Mouse (Mus musculus): ENCODE data around the gene Arhgef15. TPM values are rescaled to one million over a fixed set of nuclear protein-coding genes. Genes with fewer than 3 reads are reported as not detected.

Gene Arhgef15
- polyA plus RNA-seq, 1 experiment, result not detected

GRCm38 (mm10) chr11:68933885-68934507 is 23.3 kb downstream of the Arhgef15 start:
- peaks cover under 1% of the 10 kb centered on the region for H3K4me1 ChIP-seq (ENCODE audit: control insufficient read depth, insufficient read depth, low read length)
- no peak overlapping the region for H3K27ac ChIP-seq (ENCODE audit: insufficient read depth, low read depth, low read length)
- TF ChIP-seq POLR2A (IDR thresholded peaks at IDR 0.05; ENCODE audit: borderline replicate concordance, low read depth, low read length) (no peak), CTCF (IDR thresholded peaks at IDR 0.05; ENCODE audit: low read depth, low read length) (no peak)
- H3K4me3 ChIP-seq (ENCODE audit: insufficient read depth, low read length), result no peak overlapping the region

- TF ChIP-seq CTCF (IDR thresholded peaks at IDR 0.05; ENCODE audit: low read depth, low read length) (no peak), POLR2A (IDR thresholded peaks at IDR 0.05; ENCODE audit: borderline replicate concordance, low read depth, low read length) (no peak)
- Histone ChIP-seq H3K4me1 (ENCODE audit: control insufficient read depth, insufficient read depth, low read length) (0 out of 2 replicates have a peak, but pooled peaks cover 3% of the 10 kb centered on the region), H3K4me3 (ENCODE audit: insufficient read depth, low read length) (no peak overlapping the region), H3K27ac (ENCODE audit: insufficient read depth, low read depth, low read length) (no peak overlapping the region)
Measured at GRCm38 (mm10) chr11:68929947-68930346, 27.3 kb downstream of the Arhgef15 start.

GRCm38 (mm10) chr11:68926981-68927380 is 30.3 kb downstream of the Arhgef15 start, which contains the start of gene Odf4:
Odf4 (minus strand) TSS chr11:68927081.
- H3K4me1 ChIP-seq (ENCODE audit: control insufficient read depth, insufficient read depth, low read length), result 0 out of 2 replicates have a peak, but pooled peaks cover 3% of the 10 kb centered on the region
- no peak within 1 kb of the TSS for H3K4me3 ChIP-seq (ENCODE audit: insufficient read depth, low read length)
- H3K27ac ChIP-seq (ENCODE audit: insufficient read depth, low read depth, low read length), result no peak within 1 kb of the TSS
- TF ChIP-seq POLR2A (IDR thresholded peaks at IDR 0.05; ENCODE audit: borderline replicate concordance, low read depth, low read length) (no peak), CTCF (IDR thresholded peaks at IDR 0.05; ENCODE audit: low read depth, low read length) (no peak)

GRCm38 (mm10) chr11:68924749-68925148 is 32.5 kb downstream of the Arhgef15 start:
- no peak overlapping the region for H3K27ac ChIP-seq (ENCODE audit: insufficient read depth, low read depth, low read length)
- H3K4me3 ChIP-seq (ENCODE audit: insufficient read depth, low read length), result no peak overlapping the region
- TF ChIP-seq CTCF (IDR thresholded peaks at IDR 0.05; ENCODE audit: low read depth, low read length), result no peak
- TF ChIP-seq POLR2A (IDR thresholded peaks at IDR 0.05; ENCODE audit: borderline replicate concordance, low read depth, low read length), result no peak
- 0 out of 2 replicates have a peak, but pooled peaks cover 3% of the 10 kb centered on the region for H3K4me1 ChIP-seq (ENCODE audit: control insufficient read depth, insufficient read depth, low read length)

GRCm38 (mm10) chr11:68923191-68923590 is 34.1 kb downstream of the Arhgef15 start:
- TF ChIP-seq POLR2A (IDR thresholded peaks at IDR 0.05; ENCODE audit: borderline replicate concordance, low read depth, low read length) (no peak), CTCF (IDR thresholded peaks at IDR 0.05; ENCODE audit: low read depth, low read length) (no peak)
- Histone ChIP-seq H3K27ac (ENCODE audit: insufficient read depth, low read depth, low read length) (no peak overlapping the region), H3K4me3 (ENCODE audit: insufficient read depth, low read length) (no peak overlapping the region), H3K4me1 (ENCODE audit: control insufficient read depth, insufficient read depth, low read length) (0 out of 2 replicates have a peak, but pooled peaks cover 3% of the 10 kb centered on the region)

- TF ChIP-seq CTCF (IDR thresholded peaks at IDR 0.05; ENCODE audit: low read depth, low read length) (no peak), POLR2A (IDR thresholded peaks at IDR 0.05; ENCODE audit: borderline replicate concordance, low read depth, low read length) (no peak)
- no peak overlapping the region for H3K4me3 ChIP-seq (ENCODE audit: insufficient read depth, low read length)
- H3K27ac ChIP-seq (ENCODE audit: insufficient read depth, low read depth, low read length), result no peak overlapping the region
- peaks cover 3% of the 10 kb centered on the region; the same call in 1 of the 2 replicates for H3K4me1 ChIP-seq (ENCODE audit: control insufficient read depth, insufficient read depth, low read length)
Measured at GRCm38 (mm10) chr11:68914566-68914965, 42.7 kb downstream of the Arhgef15 start.

GRCm38 (mm10) chr11:68911531-68912177 is 45.6 kb downstream of the Arhgef15 start:
- no peak for TF ChIP-seq POLR2A (IDR thresholded peaks at IDR 0.05; ENCODE audit: borderline replicate concordance, low read depth, low read length)
- TF ChIP-seq CTCF (IDR thresholded peaks at IDR 0.05; ENCODE audit: low read depth, low read length), result no peak
- H3K27ac ChIP-seq (ENCODE audit: insufficient read depth, low read depth, low read length), result no peak overlapping the region
- peaks cover 3% of the 10 kb centered on the region; the same call in 1 of the 2 replicates for H3K4me1 ChIP-seq (ENCODE audit: control insufficient read depth, insufficient read depth, low read length)
- no peak overlapping the region for H3K4me3 ChIP-seq (ENCODE audit: insufficient read depth, low read length)

- Histone ChIP-seq H3K4me3 (ENCODE audit: insufficient read depth, low read length) (no peak overlapping the region), H3K27ac (ENCODE audit: insufficient read depth, low read depth, low read length) (no peak overlapping the region), H3K4me1 (ENCODE audit: control insufficient read depth, insufficient read depth, low read length) (peaks cover 3% of the 10 kb centered on the region; the same call in 1 of the 2 replicates)
- TF ChIP-seq POLR2A (IDR thresholded peaks at IDR 0.05; ENCODE audit: borderline replicate concordance, low read depth, low read length), result no peak
- TF ChIP-seq CTCF (IDR thresholded peaks at IDR 0.05; ENCODE audit: low read depth, low read length), result no peak
Measured at GRCm38 (mm10) chr11:68908846-68909503, 48.3 kb downstream of the Arhgef15 start.

- Histone ChIP-seq H3K4me1 (ENCODE audit: control insufficient read depth, insufficient read depth, low read length) (peaks cover 6% of the 10 kb centered on the region; the same call in 1 of the 2 replicates), H3K27ac (ENCODE audit: insufficient read depth, low read depth, low read length) (no peak overlapping the region), H3K4me3 (ENCODE audit: insufficient read depth, low read length) (no peak overlapping the region)
- no peak for TF ChIP-seq CTCF (IDR thresholded peaks at IDR 0.05; ENCODE audit: low read depth, low read length)
- no peak for TF ChIP-seq POLR2A (IDR thresholded peaks at IDR 0.05; ENCODE audit: borderline replicate concordance, low read depth, low read length)
Measured at GRCm38 (mm10) chr11:68907251-68907650, 50.0 kb downstream of the Arhgef15 start.

- Histone ChIP-seq H3K27ac (ENCODE audit: insufficient read depth, low read depth, low read length) (no peak overlapping the region), H3K4me1 (ENCODE audit: control insufficient read depth, insufficient read depth, low read length) (peaks cover 6% of the 10 kb centered on the region; the same call in 1 of the 2 replicates), H3K4me3 (ENCODE audit: insufficient read depth, low read length) (no peak overlapping the region)
- TF ChIP-seq CTCF (IDR thresholded peaks at IDR 0.05; ENCODE audit: low read depth, low read length), result no peak
- no peak for TF ChIP-seq POLR2A (IDR thresholded peaks at IDR 0.05; ENCODE audit: borderline replicate concordance, low read depth, low read length)
Measured at GRCm38 (mm10) chr11:68906461-68906790, 50.9 kb downstream of the Arhgef15 start.
